Mouse (Mus musculus) kidney, adult 18-20 months (tissue): Measurements from ENCODE around the gene Nfil3.

Experiments used
- DNase-seq: peaks from one replicate; pipeline ENCODE4 v3.0.0; 2021

Nfil3 gene

GRCm38 (mm10) chr13:52980951-52981421 lies at the start of gene Nfil3:
Nfil3 (minus strand) TSS chr13:52981073.
- DNase-seq = peak; percentile 82

- no peak for DNase-seq
Observed at GRCm38 (mm10) chr13:53024285-53024684, 43.4 kb upstream of the Nfil3 start.

GRCm38 (mm10) chr13:53020282-53020681 lies 39.4 kb upstream of the Nfil3 start:
- DNase-seq = no peak

- DNase-seq = no peak
Observed at GRCm38 (mm10) chr13:53019532-53019931, 38.7 kb upstream of the Nfil3 start.

GRCm38 (mm10) chr13:53018976-53019375 lies 38.1 kb upstream of the Nfil3 start:
- no peak for DNase-seq

- DNase-seq = no peak
Observed at GRCm38 (mm10) chr13:53017983-53018382, 37.1 kb upstream of the Nfil3 start.

GRCm38 (mm10) chr13:53017117-53017516 lies 36.2 kb upstream of the Nfil3 start:
- DNase-seq = no peak

GRCm38 (mm10) chr13:53011426-53011825 lies 30.6 kb upstream of the Nfil3 start:
- no peak for DNase-seq

- DNase-seq = peak; percentile 56
Observed at GRCm38 (mm10) chr13:53008489-53009184, 27.8 kb upstream of the Nfil3 start.

- DNase-seq = no peak
Observed at GRCm38 (mm10) chr13:53007781-53008180, 26.9 kb upstream of the Nfil3 start.

GRCm38 (mm10) chr13:53003286-53003685 lies 22.4 kb upstream of the Nfil3 start:
- DNase-seq = peak; percentile 30

GRCm38 (mm10) chr13:53001511-53001935 lies 20.6 kb upstream of the Nfil3 start:
- no peak for DNase-seq

- no peak for DNase-seq
Observed at GRCm38 (mm10) chr13:53000481-53000880, 19.6 kb upstream of the Nfil3 start.

- no peak for DNase-seq
Observed at GRCm38 (mm10) chr13:52998541-52998940, 17.7 kb upstream of the Nfil3 start.

GRCm38 (mm10) chr13:52997806-52998205 lies 16.9 kb upstream of the Nfil3 start:
- no peak for DNase-seq

GRCm38 (mm10) chr13:52996201-52996600 lies 15.3 kb upstream of the Nfil3 start:
- DNase-seq = no peak

- no peak for DNase-seq
Observed at GRCm38 (mm10) chr13:52994197-52994881, 13.5 kb upstream of the Nfil3 start.

GRCm38 (mm10) chr13:52990139-52990538 lies 9.3 kb upstream of the Nfil3 start:
- no peak for DNase-seq

GRCm38 (mm10) chr13:52989005-52989404 lies 8.1 kb upstream of the Nfil3 start:
- no peak for DNase-seq

- DNase-seq = no peak
Observed at GRCm38 (mm10) chr13:52987880-52988279, 7.0 kb upstream of the Nfil3 start.

GRCm38 (mm10) chr13:52986215-52986780 lies 5.4 kb upstream of the Nfil3 start:
- no peak for DNase-seq

GRCm38 (mm10) chr13:52985508-52986214 lies 4.8 kb upstream of the Nfil3 start:
- DNase-seq = no peak

GRCm38 (mm10) chr13:52982703-52983102 lies 1.8 kb upstream of the Nfil3 start:
- peak; percentile 94 for DNase-seq
